Mouse (Mus musculus) megakaryocyte progenitor cell, adult 5-6 weeks (primary cell): Measurements from ENCODE around the gene Mpc2. TPM values are rescaled to one million over a fixed set of nuclear protein-coding genes. Genes with fewer than 3 reads are reported as not detected.

Experiments used
- ATAC-seq: replicated peaks from 2 replicates; pipeline ENCODE4 v1.8.0; 2016; ENCODE audit warnings: mild to moderate bottlenecking, moderate TSS enrichment, inconsistent platforms; ENCODE audit not compliant: poor library complexity
- total RNA-seq, 2 experiments: library from RNA; stranded (forward) in 1 of 2; stranded (reverse) in 1 of 2; fragments of 157-497, 149-512 nt in 1 of 2; fragments of 200-1000 nt in 1 of 2; gene quantifications; 2 replicates each; pipeline versions ENCODE4 v1.2.3 to v1.2.4; 2015 to 2017

The Mpc2 gene
- total RNA-seq (2015) (120 and 125 TPM in 2 replicates), total RNA-seq (2017) (78.8 and 95.0 TPM in 2 replicates)

DNA sequence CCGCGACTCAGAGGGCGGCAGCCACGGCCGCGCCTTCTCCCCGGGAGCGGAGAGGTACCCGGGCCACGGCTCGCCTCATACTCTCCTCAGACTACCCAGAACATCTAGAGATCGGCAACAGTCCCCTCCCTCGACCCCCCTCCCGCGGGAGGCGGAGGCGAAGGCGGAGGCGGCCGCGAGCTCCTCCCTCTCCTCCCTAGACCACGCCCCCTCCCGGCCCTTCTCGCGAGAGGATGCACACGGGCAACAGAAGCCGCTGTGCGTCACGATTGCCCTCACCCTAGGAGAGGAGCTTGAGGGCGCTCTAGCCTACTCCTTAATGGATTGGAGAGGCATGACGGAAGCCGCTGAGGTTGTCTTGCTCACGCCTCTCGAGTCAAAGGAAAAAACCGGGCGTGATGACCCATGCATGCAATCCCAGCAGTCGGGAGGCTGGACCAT, at the start of gene Mpc2, which contains the start of gene Dcaf6:
Gene Mpc2 (plus strand): TSS at position 278 of the 441 bp plus-strand sequence.
Gene Dcaf6 (minus strand): TSS at position 116 of the 441 bp plus-strand sequence.
- ATAC-seq: peak; percentile 79

GRCm38 (mm10) chr1:165421357-165421915, 39.0 kb upstream of the Mpc2 start:
- no peak for ATAC-seq

GRCm38 (mm10) chr1:165426254-165426653, 34.2 kb upstream of the Mpc2 start:
- ATAC-seq: peak; percentile 100

- ATAC-seq: no peak
Measured at GRCm38 (mm10) chr1:165432883-165433282, 27.6 kb upstream of the Mpc2 start.

- ATAC-seq: 0 out of 2 replicates have a peak, but pooled peaks have one; percentile 26
Measured at GRCm38 (mm10) chr1:165438289-165439021, 22.0 kb upstream of the Mpc2 start.

DNA sequence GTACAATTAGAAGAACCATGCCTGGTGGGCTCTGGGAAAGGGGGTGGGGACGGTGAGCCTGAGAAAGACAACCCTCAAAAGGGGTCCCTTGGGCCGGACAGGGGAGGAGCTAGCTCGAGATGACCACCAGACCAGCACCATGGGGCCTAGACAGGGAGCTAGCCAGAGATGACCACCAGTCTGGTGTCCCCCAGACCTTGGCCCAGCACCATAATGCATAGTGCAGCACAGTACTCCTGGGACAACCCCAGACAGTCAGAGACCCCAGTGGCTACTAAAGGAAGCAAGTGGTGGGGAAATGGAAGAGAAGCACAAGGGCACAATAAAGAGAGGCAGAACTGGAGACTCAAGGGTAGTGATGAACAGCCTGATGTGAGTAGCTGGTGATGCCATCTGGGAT, 19.6 kb upstream of the Mpc2 start:
- ATAC-seq: no peak

GRCm38 (mm10) chr1:165441201-165441600, 19.2 kb upstream of the Mpc2 start:
- ATAC-seq: no peak

DNA sequence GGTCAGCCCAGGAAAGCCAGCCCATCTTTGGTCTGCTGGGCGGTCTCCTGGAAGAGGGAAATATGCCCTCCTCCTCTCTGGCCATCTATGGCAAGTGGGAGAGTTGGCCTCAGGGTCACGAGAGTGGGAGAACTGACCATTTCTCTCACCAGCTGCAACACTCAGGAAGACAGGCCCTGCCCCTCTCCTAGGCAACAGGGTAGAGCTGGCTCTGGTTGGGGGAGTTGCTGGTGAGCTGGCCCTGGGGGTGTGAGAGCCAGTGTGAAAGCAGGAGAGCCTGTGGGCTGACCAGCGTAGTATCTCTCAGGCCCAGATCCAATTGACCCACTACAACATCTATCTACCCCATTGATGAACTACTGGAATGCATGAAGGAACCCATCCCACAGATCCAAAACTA, 18.7 kb upstream of the Mpc2 start:
- ATAC-seq: no peak

DNA sequence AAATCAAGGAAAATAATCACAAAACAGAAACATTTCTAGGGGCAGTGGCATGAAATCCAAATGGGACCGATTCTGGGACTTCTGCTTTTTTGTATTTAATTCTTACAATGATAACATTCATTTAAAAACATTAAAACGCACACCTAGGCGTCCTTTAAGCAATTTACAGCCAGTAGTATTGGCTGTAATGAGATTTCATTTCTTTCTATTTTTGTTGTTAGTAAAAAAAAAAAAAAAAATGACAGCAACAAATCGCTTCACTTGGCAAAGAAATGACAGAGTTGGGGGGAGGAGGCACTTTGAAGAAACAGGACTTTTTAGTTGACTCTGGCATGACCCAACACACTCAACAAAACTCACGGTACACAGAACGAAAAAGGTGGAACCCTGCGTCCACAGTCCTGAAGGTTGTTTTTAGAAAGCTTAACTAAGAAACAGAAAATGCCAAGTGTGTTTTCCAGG, 1.4 kb upstream of the Mpc2 start:
- no peak for ATAC-seq

DNA sequence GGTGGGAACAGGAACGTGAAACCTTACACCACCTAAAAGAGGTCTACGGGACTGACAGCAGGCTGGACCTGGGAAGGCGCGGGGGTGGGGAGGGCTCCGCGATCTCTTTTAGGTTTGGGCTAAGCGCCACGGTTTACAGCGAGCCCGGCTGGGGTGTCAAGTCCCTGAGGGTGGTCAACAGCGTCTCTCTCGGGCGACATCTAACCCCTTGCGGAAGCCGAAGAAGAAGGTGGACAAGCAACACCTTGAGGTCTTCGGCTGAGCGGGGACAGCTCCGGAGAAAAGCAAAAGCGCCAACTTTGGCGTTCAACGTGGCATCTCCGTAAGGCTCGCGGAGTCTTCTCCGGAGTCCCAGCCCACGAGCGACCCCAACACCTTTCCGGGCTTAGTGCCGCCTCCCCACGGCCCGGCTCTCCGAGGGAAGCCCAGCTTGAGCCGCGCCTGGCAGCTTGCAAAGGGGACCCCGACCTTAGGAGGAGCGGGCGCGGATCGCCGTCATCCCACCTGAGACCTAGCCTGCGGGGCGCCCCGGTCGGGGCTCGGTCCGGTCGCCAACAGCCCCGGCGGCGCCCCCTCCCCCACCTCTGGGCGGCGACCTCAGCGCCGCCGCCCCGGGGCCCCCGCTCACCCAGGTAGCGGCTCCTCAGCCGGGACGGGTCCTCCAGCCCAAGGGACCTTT, 795 bp upstream of the Mpc2 start:
- ATAC-seq: 0 out of 2 replicates have a peak, but pooled peaks have one; percentile 4

- ATAC-seq: peak; percentile 78
Measured at GRCm38 (mm10) chr1:165460801-165461377, 452 bp downstream of the Mpc2 start.

- ATAC-seq: no peak
Measured at GRCm38 (mm10) chr1:165461681-165462080, 1.2 kb downstream of the Mpc2 start.

- no peak for ATAC-seq
Measured at GRCm38 (mm10) chr1:165462861-165463260, 2.4 kb downstream of the Mpc2 start.

GRCm38 (mm10) chr1:165464574-165464973, 4.1 kb downstream of the Mpc2 start:
- ATAC-seq: no peak

GRCm38 (mm10) chr1:165468971-165469370, 8.5 kb downstream of the Mpc2 start:
- ATAC-seq: no peak

- no peak for ATAC-seq
Measured at GRCm38 (mm10) chr1:165469717-165470116, 9.3 kb downstream of the Mpc2 start.

DNA sequence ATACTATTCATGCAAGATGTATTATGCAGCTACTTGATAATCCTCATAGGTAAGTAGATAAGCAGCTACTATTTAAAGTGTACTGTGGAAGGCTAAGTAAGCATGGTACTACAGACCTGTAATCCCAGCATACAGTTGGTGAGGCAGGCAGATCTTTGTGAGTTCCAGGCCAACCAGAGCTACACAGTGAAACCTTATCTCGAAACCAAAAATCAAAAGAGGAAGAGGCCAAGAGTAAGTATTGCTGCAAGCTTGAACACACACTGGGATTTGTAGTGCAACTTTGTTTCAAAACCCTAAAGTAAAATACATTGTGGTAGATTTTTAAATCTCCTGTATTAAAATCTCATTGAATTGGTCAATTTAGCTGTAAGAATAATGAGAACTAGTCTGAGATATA, 11.1 kb downstream of the Mpc2 start:
- peak; percentile 89 for ATAC-seq

GRCm38 (mm10) chr1:165484688-165485233, 24.3 kb downstream of the Mpc2 start, which contains the start of gene Adcy10:
Gene Adcy10 (plus strand): TSS chr1:165485183.
- peak; percentile 85 for ATAC-seq

DNA sequence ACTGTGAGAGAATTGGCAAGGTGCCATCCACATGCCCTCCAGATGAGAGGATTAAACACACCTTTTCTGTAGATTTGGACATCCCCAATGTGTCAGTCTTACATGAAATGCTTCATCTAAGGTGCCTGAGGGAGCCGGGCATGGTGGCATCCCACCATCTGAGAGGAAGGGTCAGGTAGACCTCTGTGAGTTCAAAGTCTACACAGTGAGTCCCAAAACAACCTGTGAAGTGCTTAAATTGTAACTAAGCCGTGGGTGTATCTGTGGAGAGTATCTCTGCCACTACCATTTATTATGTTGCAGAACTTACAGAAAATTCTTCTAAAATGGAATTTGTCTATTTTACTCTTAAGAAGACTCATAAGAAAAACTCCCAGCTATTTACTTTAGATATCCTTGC, 25.7 kb downstream of the Mpc2 start:
- no peak for ATAC-seq

- peak; percentile 86 for ATAC-seq
Measured at GRCm38 (mm10) chr1:165489197-165489596, 28.8 kb downstream of the Mpc2 start.

GRCm38 (mm10) chr1:165498856-165499255, 38.4 kb downstream of the Mpc2 start:
- no peak for ATAC-seq
